Mouse (Mus musculus) forebrain, embryonic 12.5 days (tissue): ENCODE results near the gene Tsc22d1. TPM values are rescaled to one million over a fixed set of nuclear protein-coding genes. Genes with fewer than 3 reads are reported as not detected.
A peak's percentile ranks its signal among the peaks of the same experiment; 100 is the strongest.

ENCODE experiments used
- ATAC-seq: fragments of 200-750 bp; cut with Nextera tagmentation; 2 replicates; pipeline ENCODE4 v1.8.0; 2017; ENCODE audit warnings: moderate TSS enrichment; ENCODE audit not compliant: low FRiP score
- H3K27ac ChIP-seq: fragments of 300-500 bp; sonication (generic); 2 replicates; pipeline ENCODE4 v1.5.1; 2016; ENCODE audit warnings: mild to moderate bottlenecking
- H3K27me3 ChIP-seq: fragments of 300-500 bp; sonication (generic); 2 replicates; pipeline ENCODE4 v1.6.1; 2016; ENCODE audit warnings: mild to moderate bottlenecking
- H3K36me3 ChIP-seq: fragments of 300-500 bp; sonication (generic); replicated peaks from 2 replicates; pipeline ENCODE4 v1.6.1; 2016; ENCODE audit warnings: mild to moderate bottlenecking
- H3K4me1 ChIP-seq: fragments of 300-500 bp; sonication (generic); 2 replicates; pipeline ENCODE4 v1.6.1; 2016
- H3K4me2 ChIP-seq: fragments of 300-500 bp; sonication (generic); 2 replicates; pipeline ENCODE4 v1.6.1; 2016; ENCODE audit warnings: mild to moderate bottlenecking, moderate library complexity
- H3K4me3 ChIP-seq: fragments of 300-500 bp; sonication (generic); replicated peaks from 2 replicates; pipeline ENCODE4 v1.5.1; 2016; ENCODE audit warnings: mild to moderate bottlenecking
- H3K9ac ChIP-seq: fragments of 300-500 bp; sonication (generic); 2 replicates; pipeline ENCODE4 v1.6.1; 2016; ENCODE audit warnings: mild to moderate bottlenecking
- H3K9me3 ChIP-seq: fragments of 300-500 bp; sonication (generic); 2 replicates; pipeline ENCODE4 v1.6.1; 2016
- WGBS: fragments of 180-500 bp; shearing (Covaris S2); methylation state at CpG from one replicate; pipeline ENCODE4 v1.1.7; 2016; 5-methylcytosine and 5-hydroxymethylcytosine counted together
- polyA plus RNA-seq: library from polyadenylated mRNA; unstranded; fragments of >200 nt; fragmentation: Nextera tagmentation; extraction: Ambion mirVana; gene quantifications from 2 replicates; pipeline ENCODE4 v1.2.1, GENCODE M21; 2016

Tsc22d1 gene
- polyA plus RNA-seq, 1 experiment from 2014 or later, result 460 TPM

- WGBS, result 86% methylated on average over 10 of the region's 10 CpGs
- no peak for ATAC-seq
- H3K4me1 ChIP-seq, result peaks cover 29% of the 10 kb centered on the region
Observed at GRCm38 (mm10) chr14:76508701-76509100, 93.9 kb downstream of the Tsc22d1 start.

GRCm38 (mm10) chr14:76511971-76512370 is 97.2 kb downstream of the Tsc22d1 start:
- no peaks in the 10 kb centered on the region for H3K27me3 ChIP-seq
- H3K4me1 ChIP-seq, result peaks cover 32% of the 10 kb centered on the region
- no peaks in the 10 kb centered on the region for H3K9me3 ChIP-seq
- WGBS, result 88% methylated on average over 7 of the region's 7 CpGs
- peaks cover 28% of the 10 kb centered on the region for H3K36me3 ChIP-seq
- no peak overlapping the region for H3K4me3 ChIP-seq
- no peak overlapping the region for H3K9ac ChIP-seq
- no peak for ATAC-seq
- no peak overlapping the region for H3K4me2 ChIP-seq
- no peak overlapping the region for H3K27ac ChIP-seq

More at GRCm38 (mm10) chr14:76508701-76509100, 93.9 kb downstream of the Tsc22d1 start:
- Histone ChIP-seq H3K9me3 (no peaks in the 10 kb centered on the region), H3K27me3 (no peaks in the 10 kb centered on the region), H3K4me3 (no peak overlapping the region), H3K9ac (no peak overlapping the region), H3K27ac (no peak overlapping the region), H3K36me3 (peaks cover 34% of the 10 kb centered on the region), H3K4me2 (no peak overlapping the region)

GRCm38 (mm10) chr14:76513395-76514049 is 98.8 kb downstream of the Tsc22d1 start:
- H3K36me3 ChIP-seq, result peaks cover 14% of the 10 kb centered on the region; the same call in 1 of the 2 replicates
- no peak overlapping the region for H3K4me3 ChIP-seq
- H3K27me3 ChIP-seq, result no peaks in the 10 kb centered on the region
- no peaks in the 10 kb centered on the region for H3K9me3 ChIP-seq
- H3K27ac ChIP-seq, result no peak overlapping the region
- H3K4me2 ChIP-seq, result peak overlapping the region; percentile 19; the same call in 1 of the 2 replicates
- WGBS, result 15% methylated on average over 11 of the region's 11 CpGs
- H3K4me1 ChIP-seq, result peaks cover 19% of the 10 kb centered on the region
- no peak overlapping the region for H3K9ac ChIP-seq
- peak; percentile 51 for ATAC-seq

- H3K9me3 ChIP-seq, result no peaks in the 10 kb centered on the region
- H3K36me3 ChIP-seq, result peaks cover 14% of the 10 kb centered on the region; the same call in 1 of the 2 replicates
- H3K4me1 ChIP-seq, result peaks cover 19% of the 10 kb centered on the region
- H3K27me3 ChIP-seq, result no peaks in the 10 kb centered on the region
- H3K4me2 ChIP-seq, result no peak overlapping the region
- H3K27ac ChIP-seq, result no peak overlapping the region
- ATAC-seq, result no peak
- no peak overlapping the region for H3K9ac ChIP-seq
- no peak overlapping the region for H3K4me3 ChIP-seq
- WGBS, result 34% methylated on average over 6 of the region's 6 CpGs
Observed at GRCm38 (mm10) chr14:76514050-76514585, 99.4 kb downstream of the Tsc22d1 start.

GRCm38 (mm10) chr14:76515620-76516019 is 100.9 kb downstream of the Tsc22d1 start:
- H3K9ac ChIP-seq, result no peak overlapping the region
- no peak for ATAC-seq
- no peaks in the 10 kb centered on the region for H3K9me3 ChIP-seq
- H3K4me1 ChIP-seq, result peaks cover 19% of the 10 kb centered on the region
- 57% methylated on average over 7 of the region's 7 CpGs for WGBS
- H3K27me3 ChIP-seq, result no peaks in the 10 kb centered on the region
- H3K4me3 ChIP-seq, result no peak overlapping the region
- H3K36me3 ChIP-seq, result no peaks in the 10 kb centered on the region
- H3K27ac ChIP-seq, result no peak overlapping the region
- no peak overlapping the region for H3K4me2 ChIP-seq

GRCm38 (mm10) chr14:76518217-76518616 is 103.5 kb downstream of the Tsc22d1 start:
- Histone ChIP-seq H3K9me3 (no peaks in the 10 kb centered on the region), H3K9ac (no peak overlapping the region), H3K4me3 (no peak overlapping the region), H3K36me3 (no peaks in the 10 kb centered on the region), H3K27ac (no peak overlapping the region), H3K27me3 (no peaks in the 10 kb centered on the region), H3K4me2 (no peak overlapping the region), H3K4me1 (peaks cover 16% of the 10 kb centered on the region)
- ATAC-seq, result no peak
- 87% methylated on average over 5 of the region's 5 CpGs for WGBS

- Histone ChIP-seq H3K4me3 (no peak overlapping the region), H3K4me2 (no peak overlapping the region), H3K27ac (no peak overlapping the region), H3K9me3 (no peaks in the 10 kb centered on the region), H3K36me3 (no peaks in the 10 kb centered on the region), H3K9ac (no peak overlapping the region), H3K4me1 (peaks cover 6% of the 10 kb centered on the region; the same call in 1 of the 2 replicates), H3K27me3 (no peaks in the 10 kb centered on the region)
- 69% methylated on average over 4 of the region's 4 CpGs for WGBS
- no peak for ATAC-seq
Observed at GRCm38 (mm10) chr14:76520606-76521005, 105.8 kb downstream of the Tsc22d1 start.

- no peak overlapping the region for H3K4me2 ChIP-seq
- H3K9ac ChIP-seq, result no peak overlapping the region
- no peak overlapping the region for H3K4me3 ChIP-seq
- 96% methylated on average over 3 of the region's 3 CpGs for WGBS
- H3K36me3 ChIP-seq, result no peaks in the 10 kb centered on the region
- no peak for ATAC-seq
- no peaks in the 10 kb centered on the region for H3K9me3 ChIP-seq
- no peaks in the 10 kb centered on the region; the same call in 1 of the 2 replicates for H3K4me1 ChIP-seq
- H3K27ac ChIP-seq, result no peak overlapping the region
- H3K27me3 ChIP-seq, result no peaks in the 10 kb centered on the region
Observed at GRCm38 (mm10) chr14:76521308-76521707, 106.5 kb downstream of the Tsc22d1 start.

GRCm38 (mm10) chr14:76523344-76523743 is 108.6 kb downstream of the Tsc22d1 start:
- no peak overlapping the region for H3K9ac ChIP-seq
- no peak overlapping the region for H3K27ac ChIP-seq
- H3K27me3 ChIP-seq, result no peaks in the 10 kb centered on the region
- H3K36me3 ChIP-seq, result no peaks in the 10 kb centered on the region
- no peak overlapping the region for H3K4me2 ChIP-seq
- H3K4me3 ChIP-seq, result no peak overlapping the region
- peaks cover 6% of the 10 kb centered on the region; the same call in 1 of the 2 replicates for H3K4me1 ChIP-seq
- ATAC-seq, result no peak
- WGBS, result 91% methylated on average over 1 of the region's 1 CpGs
- no peaks in the 10 kb centered on the region for H3K9me3 ChIP-seq

- Histone ChIP-seq H3K27me3 (no peaks in the 10 kb centered on the region), H3K27ac (no peak overlapping the region), H3K4me1 (peaks cover 12% of the 10 kb centered on the region), H3K4me2 (no peak overlapping the region), H3K4me3 (no peak overlapping the region), H3K36me3 (no peaks in the 10 kb centered on the region), H3K9me3 (no peaks in the 10 kb centered on the region), H3K9ac (no peak overlapping the region)
- ATAC-seq, result no peak
- 89% methylated on average over 6 of the region's 6 CpGs for WGBS
Observed at GRCm38 (mm10) chr14:76526467-76526866, 111.7 kb downstream of the Tsc22d1 start.

- Histone ChIP-seq H3K4me1 (peaks cover 12% of the 10 kb centered on the region), H3K4me2 (no peak overlapping the region), H3K27ac (no peak overlapping the region), H3K27me3 (no peaks in the 10 kb centered on the region), H3K36me3 (no peaks in the 10 kb centered on the region), H3K9ac (no peak overlapping the region), H3K9me3 (no peaks in the 10 kb centered on the region), H3K4me3 (no peak overlapping the region)
- WGBS, result 94% methylated on average over 20 of the region's 20 CpGs
- no peak for ATAC-seq
Observed at GRCm38 (mm10) chr14:76527030-76527719, 112.4 kb downstream of the Tsc22d1 start.

- peaks cover 19% of the 10 kb centered on the region for H3K4me1 ChIP-seq
- ATAC-seq, result no peak
- H3K36me3 ChIP-seq, result no peaks in the 10 kb centered on the region
- no peak overlapping the region for H3K9ac ChIP-seq
- H3K9me3 ChIP-seq, result no peaks in the 10 kb centered on the region
- WGBS, result 70% methylated on average over 9 of the region's 9 CpGs
- H3K4me3 ChIP-seq, result no peak overlapping the region
- H3K4me2 ChIP-seq, result no peak overlapping the region
- H3K27me3 ChIP-seq, result no peaks in the 10 kb centered on the region
- H3K27ac ChIP-seq, result no peak overlapping the region
Observed at GRCm38 (mm10) chr14:76527758-76528313, 113.1 kb downstream of the Tsc22d1 start.
